ENCODE assay signal across 14 mouse cellular contexts in genomic region chr10:125418795-125419194, GRCm38 (mm10). TPM values are rescaled to one million over a fixed set of nuclear protein-coding genes. Genes with fewer than 3 reads are reported as not detected.
A peak's percentile ranks its signal among the peaks of the same experiment; 100 is the strongest.
DNase-seq lines count a peak whose midpoint lies in the region; ATAC-seq lines count a peak whose summit lies in the region.
"Had no signal": no experiment of that assay in that cellular context is flagged by ENCODE, and none has a peak within 500 bp of the region (broad histone marks: within the 10 kb centered on the region; RNA-seq: fewer than 3 reads in every experiment).

No protein-coding gene starts in this region.

- H3K4me1 ChIP-seq in heart, embryonic 10.5 days = no peaks in the 10 kb centered on the region
- H3K4me1 ChIP-seq: intestine, embryonic 15.5 days; limb, embryonic 10.5 days had no signal

- no peak overlapping the region for H3K4me3 ChIP-seq in heart, embryonic 10.5 days
- H3K4me3 ChIP-seq: intestine, embryonic 15.5 days; limb, embryonic 10.5 days; myocyte had no signal

- no peaks in the 10 kb centered on the region for H3K9me3 ChIP-seq in heart, embryonic 10.5 days
- H3K9me3 ChIP-seq: intestine, embryonic 15.5 days; limb, embryonic 10.5 days had no signal

- no peak overlapping the region for H3K27ac ChIP-seq in heart, embryonic 10.5 days
- H3K27ac ChIP-seq: intestine, embryonic 15.5 days; limb, embryonic 10.5 days had no signal

- 66% methylated on average over 6 of the region's 6 CpGs for WGBS in heart, embryonic 10.5 days

- peak; percentile 74; the same call in 1 of the 2 replicates for ATAC-seq in neutrophil, adult 5-6 weeks (ENCODE audit: extremely low read depth, insufficient number of reproducible peaks, low FRiP score, poor library complexity, severe bottlenecking)
- ATAC-seq: intestine, embryonic 15.5 days had no signal

- DNase-seq in heart, postnatal 4 days = peak; percentile 9
- DNase-seq in heart, embryonic 10.5 days (ENCODE audit: low spot score) = no peak
- DNase-seq in thymus, postnatal 14 days = peak; percentile 9
- DNase-seq in thymus, postnatal 10 days (ENCODE audit: low spot score in 2 of 2) = no peak
- DNase-seq in adrenal gland, postnatal 36 days = peak; percentile 3 to 23
- no peak for DNase-seq in Muller cell, postnatal 12 days (ENCODE audit: inconsistent ontology term)
- no peak for DNase-seq in ovary, adult 18-20 months (ENCODE audit: low spot score)
- DNase-seq: cerebellum, postnatal 36 days; layer of hippocampus, adult 9-11 months had no signal

- no peaks in the 10 kb centered on the region for H3K36me3 ChIP-seq in heart, embryonic 10.5 days
- H3K36me3 ChIP-seq: intestine, embryonic 15.5 days; limb, embryonic 10.5 days had no signal

- H3K27me3 ChIP-seq in heart, embryonic 10.5 days (ENCODE audit: insufficient read depth, poor library complexity, severe bottlenecking) = no peaks in the 10 kb centered on the region
- H3K27me3 ChIP-seq: intestine, embryonic 15.5 days had no signal

RNA-seq across cellular contexts. Expression of gene Slc16a7, which starts 29.5 kb away (rescaled TPM):
- 10 to 100 TPM; 24.4 to 26.4 TPM for total RNA-seq in heart, postnatal 4 days (2021)
- polyA plus RNA-seq in heart, embryonic 10.5 days (2016; fragmentation: Nextera tagmentation; extraction: Ambion mirVana) = 4.6 TPM in 2 replicates
- 10 to 100 TPM; 14.1 to 15.7 TPM for total RNA-seq in adrenal gland, postnatal 36 days (2021)
- 12.9 and 14.1 TPM in 2 replicates for total RNA-seq in neutrophil, adult 5-6 weeks (2017)
- total RNA-seq: MEL had no signal
- polyA plus RNA-seq: myocyte had no signal

Comparison
In these comparisons a context has a peak if more than half of its experiments do, and no peak if none do; other contexts are left out.
1. DNase-seq: peak in heart, postnatal 4 days (single experiment), thymus, postnatal 14 days (single experiment) and adrenal gland, postnatal 36 days (2 of 2); none in heart, embryonic 10.5 days (single experiment), thymus, postnatal 10 days (0 of 2), Muller cell, postnatal 12 days (single experiment) and ovary, adult 18-20 months (single experiment).